Mouse (Mus musculus): ENCODE data around the gene Trim59. TPM values are rescaled to one million over a fixed set of nuclear protein-coding genes. Genes with fewer than 3 reads are reported as not detected.

Gene Trim59
- polyA plus RNA-seq, 1 experiment from 2014 or later, result 72.4 TPM

GRCm38 (mm10) chr3:68986550-68986949 is 58.0 kb downstream of the Trim59 start:
- peaks cover 21% of the 10 kb centered on the region for H3K36me3 ChIP-seq (ENCODE audit: control insufficient read depth, insufficient read depth, low read length)
- H3K4me3 ChIP-seq (ENCODE audit: low read depth, low read length), result no peak overlapping the region
- H3K27ac ChIP-seq (ENCODE audit: low read depth, low read length), result no peak overlapping the region
- 88% methylated on average over 2 of the region's 2 CpGs for WGBS
- no peak for DNase-seq (ENCODE audit: low spot score)
- ATAC-seq, result no peak
- H3K9me3 ChIP-seq (replicated peaks; ENCODE audit: control insufficient read depth, low read length), result no peaks in the 10 kb centered on the region
- no peak overlapping the region for H3K9ac ChIP-seq (ENCODE audit: low read length)
- no peak overlapping the region for H3K4me2 ChIP-seq (ENCODE audit: low read length)
- no peaks in the 10 kb centered on the region for H3K27me3 ChIP-seq (replicated peaks; ENCODE audit: control insufficient read depth, insufficient read depth, low read length)
- H3K4me1 ChIP-seq (ENCODE audit: control insufficient read depth, insufficient read depth, low read length), result no peaks in the 10 kb centered on the region

MicroRNA genes within 50 kb of the gene (microRNA counts, 519-probe panel; counts per million panel counts)
- microRNA mmu-miR-15b, result 6,310 counts per million, percentile 93 among the panel's probes with 10 or more counts

Small RNA genes within 50 kb of the gene (microRNA-seq; reads per million reads assigned to microRNA genes)
- gene Mir15b, result 1,155 reads per million, percentile 82 among the genes with 10 or more reads in this experiment
- 1,395 reads per million, percentile 82 among the genes with 10 or more reads in this experiment for gene Mir16-2

Other genes with a start within 250 kb of the Trim59 start
- gene 1110032F04Rik, start 175.2 kb downstream of the Trim59 start, polyA plus RNA-seq (2014; fragmentation: Nextera tagmentation; extraction: Ambion mirVana), result 3.2 and 3.6 TPM in 2 replicates
- gene Ift80, start 40.2 kb downstream of the Trim59 start, polyA plus RNA-seq (2014; fragmentation: Nextera tagmentation; extraction: Ambion mirVana), result 11.9 and 12.5 TPM in 2 replicates
- 91.2 and 96.6 TPM in 2 replicates for gene Smc4, start 40.0 kb downstream of the Trim59 start, polyA plus RNA-seq (2014; fragmentation: Nextera tagmentation; extraction: Ambion mirVana)
- gene Kpna4, start 82.4 kb upstream of the Trim59 start, polyA plus RNA-seq (2014; fragmentation: Nextera tagmentation; extraction: Ambion mirVana), result 39.8 and 42.3 TPM in 2 replicates
- not detected in 2 replicates for gene Arl14, start 177.7 kb upstream of the Trim59 start, polyA plus RNA-seq (2014; fragmentation: Nextera tagmentation; extraction: Ambion mirVana)